Mouse (Mus musculus): ENCODE results near the gene B3gnt9. TPM values are rescaled to one million over a fixed set of nuclear protein-coding genes. Genes with fewer than 3 reads are reported as not detected.

B3gnt9 gene
- polyA plus RNA-seq, 1 experiment, result 7.6 TPM

DNA sequence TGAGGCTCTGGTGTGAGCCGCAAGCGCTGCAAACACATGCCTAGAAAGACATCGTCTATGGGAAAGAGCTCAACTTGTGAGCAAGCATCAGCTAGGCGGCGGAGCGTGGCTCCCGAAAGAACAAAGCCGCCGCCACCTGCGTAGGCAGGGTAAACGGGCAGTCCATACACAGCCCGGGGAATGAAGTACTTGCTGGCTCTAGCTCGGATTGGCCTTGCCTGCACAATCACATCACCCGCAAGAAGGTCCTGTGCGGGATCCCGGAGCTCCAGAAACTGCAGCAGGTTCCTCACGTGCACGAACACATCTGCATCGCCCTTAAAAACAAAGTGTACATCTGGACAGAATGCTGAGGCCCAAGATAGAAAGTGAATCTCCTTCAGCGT, 1.2 kb downstream of the B3gnt9 start:
- Histone ChIP-seq H3K79me3 (ENCODE audit: low read depth) (no peaks in the 10 kb centered on the region), H3K79me2 (ENCODE audit: control insufficient read depth, insufficient read depth) (no peaks in the 10 kb centered on the region), H3ac (ENCODE audit: control insufficient read depth, insufficient read length, low read depth) (no peak overlapping the region), H3K4me3 (ENCODE audit: insufficient read depth, poor library complexity, severe bottlenecking) (no peak overlapping the region), H3K36me3 (ENCODE audit: control insufficient read depth, insufficient read depth) (peaks cover 38% of the 10 kb centered on the region), H3K27me3 (ENCODE audit: control insufficient read depth, insufficient read depth, insufficient read length) (no peaks in the 10 kb centered on the region)
- no peak for TF ChIP-seq CEBPB (IDR thresholded peaks at IDR 0.05; ENCODE audit: low read depth)
- TF ChIP-seq MYOG (IDR thresholded peaks at IDR 0.05; ENCODE audit: control insufficient read depth, extremely low read depth, insufficient read length), result no peak
- no peak for TF ChIP-seq MAX (IDR thresholded peaks at IDR 0.05)
- TF ChIP-seq MYOD1 (IDR thresholded peaks at IDR 0.05; ENCODE audit: control insufficient read depth, insufficient read length, low read depth), result no peak
- TF ChIP-seq FOSL1 (IDR thresholded peaks at IDR 0.05; ENCODE audit: insufficient read depth, low read length, poor library complexity, severe bottlenecking), result no peak
- no peak for TF ChIP-seq USF1 (IDR thresholded peaks at IDR 0.05; ENCODE audit: low read depth)
- no peak for TF ChIP-seq CTCF (IDR thresholded peaks at IDR 0.05; ENCODE audit: control insufficient read depth, insufficient read depth, insufficient read length)

GRCm38 (mm10) chr8:105252680-105253537, 2.0 kb downstream of the B3gnt9 start:
- no peak overlapping the region for H3K4me3 ChIP-seq (ENCODE audit: insufficient read depth, poor library complexity, severe bottlenecking)
- TF ChIP-seq FOSL1 (IDR thresholded peaks at IDR 0.05; ENCODE audit: insufficient read depth, low read length, poor library complexity, severe bottlenecking) (no peak), CEBPB (IDR thresholded peaks at IDR 0.05; ENCODE audit: low read depth) (no peak)

GRCm38 (mm10) chr8:105251954-105252353, 3.0 kb downstream of the B3gnt9 start:
- H3K36me3 ChIP-seq (ENCODE audit: control insufficient read depth, insufficient read depth), result peaks cover 39% of the 10 kb centered on the region
- no peaks in the 10 kb centered on the region for H3K27me3 ChIP-seq (ENCODE audit: control insufficient read depth, insufficient read depth, insufficient read length)
- TF ChIP-seq FOSL1 (IDR thresholded peaks at IDR 0.05; ENCODE audit: insufficient read depth, low read length, poor library complexity, severe bottlenecking) (no peak), CTCF (IDR thresholded peaks at IDR 0.05; ENCODE audit: control insufficient read depth, insufficient read depth, insufficient read length) (no peak), MYOG (IDR thresholded peaks at IDR 0.05; ENCODE audit: control insufficient read depth, extremely low read depth, insufficient read length) (no peak), USF1 (IDR thresholded peaks at IDR 0.05; ENCODE audit: low read depth) (no peak), MAX (IDR thresholded peaks at IDR 0.05) (no peak), MYOD1 (IDR thresholded peaks at IDR 0.05; ENCODE audit: control insufficient read depth, insufficient read length, low read depth) (no peak), CEBPB (IDR thresholded peaks at IDR 0.05; ENCODE audit: low read depth) (no peak)
- no peak overlapping the region for H3K4me3 ChIP-seq (ENCODE audit: insufficient read depth, poor library complexity, severe bottlenecking)
- H3ac ChIP-seq (ENCODE audit: control insufficient read depth, insufficient read length, low read depth), result no peak overlapping the region
- no peaks in the 10 kb centered on the region for H3K79me2 ChIP-seq (ENCODE audit: control insufficient read depth, insufficient read depth)
- H3K79me3 ChIP-seq (ENCODE audit: low read depth), result no peaks in the 10 kb centered on the region

More at GRCm38 (mm10) chr8:105252680-105253537, 2.0 kb downstream of the B3gnt9 start:
- H3ac ChIP-seq (ENCODE audit: control insufficient read depth, insufficient read length, low read depth), result no peak overlapping the region
- H3K79me2 ChIP-seq (ENCODE audit: control insufficient read depth, insufficient read depth), result no peaks in the 10 kb centered on the region
- H3K79me3 ChIP-seq (ENCODE audit: low read depth), result no peaks in the 10 kb centered on the region
- H3K36me3 ChIP-seq (ENCODE audit: control insufficient read depth, insufficient read depth), result peaks cover 39% of the 10 kb centered on the region
- H3K27me3 ChIP-seq (ENCODE audit: control insufficient read depth, insufficient read depth, insufficient read length), result no peaks in the 10 kb centered on the region

DNA sequence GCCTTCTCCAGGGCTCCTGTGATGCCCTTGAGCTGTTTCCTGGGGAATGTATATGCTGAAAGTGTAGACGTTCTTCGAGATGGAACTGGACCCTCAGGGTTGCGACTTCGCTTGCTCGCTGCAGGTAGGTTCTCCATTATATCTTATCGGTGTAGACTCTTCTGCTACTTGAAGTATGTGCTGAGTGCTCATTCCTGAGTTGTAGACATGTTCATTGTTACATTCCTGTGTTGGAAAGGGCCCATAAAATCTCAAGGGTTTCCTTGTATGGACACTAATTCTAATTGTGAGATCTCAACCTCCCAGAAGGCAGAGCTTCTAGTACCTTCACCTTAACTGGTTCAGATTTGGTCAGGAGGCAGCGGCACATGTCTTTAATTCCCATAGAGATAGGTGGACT, 13.9 kb downstream of the B3gnt9 start:
- Histone ChIP-seq H3K27me3 (ENCODE audit: control insufficient read depth, insufficient read depth, insufficient read length) (no peaks in the 10 kb centered on the region), H3K36me3 (ENCODE audit: control insufficient read depth, insufficient read depth) (peaks cover 34% of the 10 kb centered on the region), H3ac (ENCODE audit: control insufficient read depth, insufficient read length, low read depth) (no peak overlapping the region), H3K4me3 (ENCODE audit: insufficient read depth, poor library complexity, severe bottlenecking) (no peak overlapping the region), H3K79me2 (ENCODE audit: control insufficient read depth, insufficient read depth) (no peaks in the 10 kb centered on the region), H3K79me3 (ENCODE audit: low read depth) (no peaks in the 10 kb centered on the region)
- TF ChIP-seq FOSL1 (IDR thresholded peaks at IDR 0.05; ENCODE audit: insufficient read depth, low read length, poor library complexity, severe bottlenecking) (no peak), CTCF (IDR thresholded peaks at IDR 0.05; ENCODE audit: control insufficient read depth, insufficient read depth, insufficient read length) (no peak), CEBPB (IDR thresholded peaks at IDR 0.05; ENCODE audit: low read depth) (no peak), MYOG (IDR thresholded peaks at IDR 0.05; ENCODE audit: control insufficient read depth, extremely low read depth, insufficient read length) (no peak), MYOD1 (IDR thresholded peaks at IDR 0.05; ENCODE audit: control insufficient read depth, insufficient read length, low read depth) (no peak), USF1 (IDR thresholded peaks at IDR 0.05; ENCODE audit: low read depth) (no peak), MAX (IDR thresholded peaks at IDR 0.05) (no peak)

GRCm38 (mm10) chr8:105237442-105238142, 17.4 kb downstream of the B3gnt9 start:
- Histone ChIP-seq H3K4me3 (ENCODE audit: insufficient read depth, poor library complexity, severe bottlenecking) (no peak overlapping the region), H3K79me2 (ENCODE audit: control insufficient read depth, insufficient read depth) (no peaks in the 10 kb centered on the region), H3K27me3 (ENCODE audit: control insufficient read depth, insufficient read depth, insufficient read length) (no peaks in the 10 kb centered on the region), H3ac (ENCODE audit: control insufficient read depth, insufficient read length, low read depth) (no peak overlapping the region), H3K36me3 (ENCODE audit: control insufficient read depth, insufficient read depth) (peaks cover 48% of the 10 kb centered on the region), H3K79me3 (ENCODE audit: low read depth) (no peaks in the 10 kb centered on the region)
- TF ChIP-seq USF1 (IDR thresholded peaks at IDR 0.05; ENCODE audit: low read depth) (no peak), FOSL1 (IDR thresholded peaks at IDR 0.05; ENCODE audit: insufficient read depth, low read length, poor library complexity, severe bottlenecking) (no peak), MYOD1 (IDR thresholded peaks at IDR 0.05; ENCODE audit: control insufficient read depth, insufficient read length, low read depth) (no peak), MYOG (IDR thresholded peaks at IDR 0.05; ENCODE audit: control insufficient read depth, extremely low read depth, insufficient read length) (no peak), CTCF (IDR thresholded peaks at IDR 0.05; ENCODE audit: control insufficient read depth, insufficient read depth, insufficient read length) (no peak), MAX (IDR thresholded peaks at IDR 0.05) (no peak), CEBPB (IDR thresholded peaks at IDR 0.05; ENCODE audit: low read depth) (no peak)
